Mouse (Mus musculus) midbrain, postnatal 0 days (tissue): ENCODE measurements at regions not wholly inside any gene's neighbourhood (a gene's known extent, or its start where the extent isn't known, plus 50 kb on each side); places are given as distances from the start of the nearest gene placed in this dataset.
A peak's percentile ranks its signal among the peaks of the same experiment; 100 is the strongest.

ENCODE experiments used
- ATAC-seq: fragments of 200-750 bp; cut with Nextera tagmentation; 2 replicates; pipeline ENCODE4 v1.8.0; 2017; ENCODE audit warnings: moderate number of reproducible peaks, mild to moderate bottlenecking, moderate TSS enrichment, moderate library complexity; ENCODE audit not compliant: low FRiP score
- DNase-seq: peaks from one replicate; pipeline ENCODE4 v3.0.0-alpha.2; 2015; ENCODE audit warnings: low spot score
- H3K27ac ChIP-seq: fragments of 300-500 bp; sonication (generic); 2 replicates; pipeline ENCODE4 v1.5.1; 2014; ENCODE audit warnings: low read depth, mild to moderate bottlenecking, low read length, mixed read lengths
- H3K27me3 ChIP-seq: fragments of 300-500 bp; sonication (generic); 2 replicates; pipeline ENCODE4 v1.6.1; 2014; ENCODE audit warnings: low read length, control low read depth, mixed read lengths; ENCODE audit not compliant: insufficient read depth
- H3K36me3 ChIP-seq: fragments of 300-500 bp; sonication (generic); 2 replicates; pipeline ENCODE4 v1.6.1; 2014; ENCODE audit warnings: low read length, control low read depth, mixed read lengths; ENCODE audit not compliant: insufficient read depth
- H3K4me1 ChIP-seq: fragments of 300-500 bp; sonication (generic); 2 replicates; pipeline ENCODE4 v1.6.1; 2014; ENCODE audit warnings: mild to moderate bottlenecking, control low read depth, antibody characterized with exemption, low read length, mixed read lengths; ENCODE audit not compliant: insufficient read depth
- H3K4me2 ChIP-seq: fragments of 300-500 bp; sonication (generic); 2 replicates; pipeline ENCODE4 v1.6.1; 2014; ENCODE audit warnings: low read depth, mild to moderate bottlenecking, low read length, mixed read lengths; ENCODE audit not compliant: poor library complexity, severe bottlenecking
- H3K4me3 ChIP-seq: fragments of 300-500 bp; sonication (generic); 2 replicates; pipeline ENCODE4 v1.5.1; 2014; ENCODE audit warnings: low read depth, mild to moderate bottlenecking, low read length, moderate library complexity
- H3K9ac ChIP-seq: fragments of 300-500 bp; sonication (generic); replicated peaks from 2 replicates; pipeline ENCODE4 v1.6.1; 2014; ENCODE audit warnings: mild to moderate bottlenecking, low read length, moderate library complexity, mixed read lengths; ENCODE audit not compliant: poor library complexity, severe bottlenecking
- H3K9me3 ChIP-seq: fragments of 300-500 bp; sonication (generic); 2 replicates; pipeline ENCODE4 v1.6.1; 2016; ENCODE audit warnings: low read length, control low read depth
- CTCF ChIP-seq: IDR thresholded peaks from 2 replicates; pipeline ENCODE4 v1.5.1; 2016; ENCODE audit warnings: antibody characterized with exemption, mild to moderate bottlenecking
- WGBS: fragments of 180-500 bp; shearing (Covaris S2); extraction: QIAGEN DNeasy Blood & Tissue Kit; methylation state at CpG from one replicate; pipeline ENCODE4 v1.1.7; 2014; 5-methylcytosine and 5-hydroxymethylcytosine counted together

GRCm38 (mm10) chr5:69817778-69818177 is 225.6 kb upstream of the Gnpda2 start:
- Histone ChIP-seq H3K4me3 (no peak overlapping the region), H3K36me3 (no peaks in the 10 kb centered on the region), H3K4me1 (no peaks in the 10 kb centered on the region), H3K27me3 (no peaks in the 10 kb centered on the region), H3K9me3 (no peaks in the 10 kb centered on the region), H3K27ac (no peak overlapping the region), H3K9ac (no peak overlapping the region), H3K4me2 (no peak overlapping the region)
- no peak for DNase-seq
- no peak for ATAC-seq
- no peak for TF ChIP-seq CTCF
- WGBS, result 56% methylated on average over 4 of the region's 4 CpGs

GRCm38 (mm10) chr5:69817035-69817434 is 224.9 kb upstream of the Gnpda2 start:
- Histone ChIP-seq H3K27ac (no peak overlapping the region), H3K27me3 (no peaks in the 10 kb centered on the region), H3K4me1 (no peaks in the 10 kb centered on the region), H3K4me3 (no peak overlapping the region), H3K36me3 (no peaks in the 10 kb centered on the region), H3K9ac (no peak overlapping the region), H3K4me2 (no peak overlapping the region), H3K9me3 (no peaks in the 10 kb centered on the region)
- TF ChIP-seq CTCF, result no peak
- 53% methylated on average over 5 of the region's 5 CpGs for WGBS
- DNase-seq (no peak), ATAC-seq (no peak)

- Histone ChIP-seq H3K4me2 (no peak overlapping the region), H3K9ac (no peak overlapping the region), H3K36me3 (no peaks in the 10 kb centered on the region), H3K9me3 (no peaks in the 10 kb centered on the region), H3K4me1 (no peaks in the 10 kb centered on the region), H3K27me3 (no peaks in the 10 kb centered on the region), H3K4me3 (no peak overlapping the region), H3K27ac (no peak overlapping the region)
- no peak for TF ChIP-seq CTCF
- peak; percentile 34 for DNase-seq
- 10% methylated on average over 1 of the region's 1 CpGs for WGBS
- no peak for ATAC-seq
These were observed 223.2 kb upstream of the Gnpda2 start for GRCm38 (mm10) chr5:69815356-69815755.

- TF ChIP-seq CTCF, result no peak
- Histone ChIP-seq H3K36me3 (no peaks in the 10 kb centered on the region), H3K4me1 (no peaks in the 10 kb centered on the region), H3K9ac (no peak overlapping the region), H3K4me3 (no peak overlapping the region), H3K9me3 (no peaks in the 10 kb centered on the region), H3K27me3 (no peaks in the 10 kb centered on the region), H3K27ac (no peak overlapping the region), H3K4me2 (no peak overlapping the region)
- DNase-seq (no peak), ATAC-seq (no peak)
- 36% methylated on average over 4 of the region's 4 CpGs for WGBS
These were observed 210.5 kb upstream of the Gnpda2 start for GRCm38 (mm10) chr5:69802612-69803011.

GRCm38 (mm10) chr5:69802101-69802500 is 210.0 kb upstream of the Gnpda2 start:
- Histone ChIP-seq H3K9me3 (no peaks in the 10 kb centered on the region), H3K4me2 (no peak overlapping the region), H3K27ac (no peak overlapping the region), H3K36me3 (no peaks in the 10 kb centered on the region), H3K27me3 (no peaks in the 10 kb centered on the region), H3K4me1 (no peaks in the 10 kb centered on the region), H3K9ac (no peak overlapping the region), H3K4me3 (no peak overlapping the region)
- DNase-seq, result no peak
- no peak for TF ChIP-seq CTCF
- no peak for ATAC-seq
- 81% methylated on average over 3 of the region's 3 CpGs for WGBS

GRCm38 (mm10) chr5:69795316-69795715 is 203.2 kb upstream of the Gnpda2 start:
- DNase-seq, result no peak
- H3K4me1 ChIP-seq, result no peaks in the 10 kb centered on the region
- no peak overlapping the region for H3K4me3 ChIP-seq
- H3K9ac ChIP-seq, result no peak overlapping the region
- H3K4me2 ChIP-seq, result no peak overlapping the region
- H3K27ac ChIP-seq, result no peak overlapping the region
- H3K9me3 ChIP-seq, result no peaks in the 10 kb centered on the region
- no peaks in the 10 kb centered on the region for H3K36me3 ChIP-seq
- 60% methylated on average over 3 of the region's 3 CpGs for WGBS
- TF ChIP-seq CTCF, result no peak
- no peak for ATAC-seq
- H3K27me3 ChIP-seq, result no peaks in the 10 kb centered on the region
